Mouse (Mus musculus): Measurements from ENCODE around the gene 1700037H04Rik. TPM values are rescaled to one million over a fixed set of nuclear protein-coding genes. Genes with fewer than 3 reads are reported as not detected.

Gene 1700037H04Rik
- polyA plus RNA-seq, 1 experiment from 2014 or later = 88.9 TPM

GRCm38 (mm10) chr2:131163924-131164323 lies 4.0 kb upstream of the 1700037H04Rik start:
- 74% methylated on average over 7 of the region's 7 CpGs for WGBS
- no peaks in the 10 kb centered on the region for H3K36me3 ChIP-seq (ENCODE audit: control insufficient read depth, insufficient read depth, low read length)
- no peak overlapping the region for H3K4me2 ChIP-seq (replicated peaks; ENCODE audit: low read depth, low read length)
- no peak overlapping the region for H3K27ac ChIP-seq (ENCODE audit: low read length)
- peaks cover 4% of the 10 kb centered on the region for H3K4me1 ChIP-seq (ENCODE audit: control insufficient read depth, insufficient read depth, low read length)
- no peak overlapping the region for H3K4me3 ChIP-seq (ENCODE audit: low read depth, low read length)
- no peak overlapping the region for H3K9ac ChIP-seq (replicated peaks; ENCODE audit: low read depth, low read length)
- H3K9me3 ChIP-seq (ENCODE audit: control insufficient read depth, low read depth, low read length) = no peaks in the 10 kb centered on the region
- no peaks in the 10 kb centered on the region for H3K27me3 ChIP-seq (ENCODE audit: control insufficient read depth, insufficient read depth, low read length)
- ATAC-seq (ENCODE audit: insufficient number of reproducible peaks, insufficient read depth, low FRiP score, low read depth) = no peak

DNA sequence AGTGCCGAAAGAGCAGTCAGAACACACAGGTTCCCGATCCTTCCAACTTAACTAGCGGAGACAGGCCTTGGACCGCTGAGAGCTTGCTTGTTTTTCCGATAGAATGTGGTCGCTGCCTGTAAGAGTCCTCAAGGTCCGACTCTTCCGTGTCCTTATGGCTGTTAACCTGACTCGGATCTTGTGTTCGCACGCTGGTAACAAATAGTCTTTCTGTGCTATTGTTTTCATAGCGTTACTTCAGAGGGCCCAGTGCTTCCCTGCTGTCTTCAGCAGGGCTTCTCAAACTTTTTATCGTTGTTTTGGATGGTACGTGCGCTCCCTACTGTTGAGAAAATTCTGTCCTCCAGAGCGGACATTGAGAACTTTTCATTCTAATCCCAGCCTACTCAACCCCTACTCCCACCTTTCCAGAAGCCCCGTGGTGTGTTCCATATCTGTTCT lies 810 bp upstream of the 1700037H04Rik start:
- Histone ChIP-seq H3K4me2 (replicated peaks; ENCODE audit: low read depth, low read length) (peak overlapping the region; percentile 94), H3K9me3 (ENCODE audit: control insufficient read depth, low read depth, low read length) (no peaks in the 10 kb centered on the region), H3K4me1 (ENCODE audit: control insufficient read depth, insufficient read depth, low read length) (peaks cover 10% of the 10 kb centered on the region), H3K36me3 (ENCODE audit: control insufficient read depth, insufficient read depth, low read length) (no peaks in the 10 kb centered on the region), H3K4me3 (ENCODE audit: low read depth, low read length) (peak overlapping the region; percentile 77), H3K27ac (ENCODE audit: low read length) (peak overlapping the region; percentile 87), H3K27me3 (ENCODE audit: control insufficient read depth, insufficient read depth, low read length) (no peaks in the 10 kb centered on the region), H3K9ac (replicated peaks; ENCODE audit: low read depth, low read length) (peak overlapping the region; percentile 69)
- no peak for ATAC-seq (ENCODE audit: insufficient number of reproducible peaks, insufficient read depth, low FRiP score, low read depth)
- 1% methylated on average over 17 of the region's 17 CpGs for WGBS

GRCm38 (mm10) chr2:131159491-131159910 lies 380 bp downstream of the 1700037H04Rik start:
- Histone ChIP-seq H3K9me3 (ENCODE audit: control insufficient read depth, low read depth, low read length) (no peaks in the 10 kb centered on the region), H3K4me1 (ENCODE audit: control insufficient read depth, insufficient read depth, low read length) (peaks cover 10% of the 10 kb centered on the region), H3K4me3 (ENCODE audit: low read depth, low read length) (peak overlapping the region; percentile 77), H3K36me3 (ENCODE audit: control insufficient read depth, insufficient read depth, low read length) (no peaks in the 10 kb centered on the region), H3K9ac (replicated peaks; ENCODE audit: low read depth, low read length) (peak overlapping the region; percentile 69), H3K27me3 (ENCODE audit: control insufficient read depth, insufficient read depth, low read length) (no peaks in the 10 kb centered on the region), H3K27ac (ENCODE audit: low read length) (peak overlapping the region; percentile 71), H3K4me2 (replicated peaks; ENCODE audit: low read depth, low read length) (peak overlapping the region; percentile 94)
- peak; percentile 34 for ATAC-seq (ENCODE audit: insufficient number of reproducible peaks, insufficient read depth, low FRiP score, low read depth)
- under 1% methylated on average over 18 of the region's 18 CpGs for WGBS

DNA sequence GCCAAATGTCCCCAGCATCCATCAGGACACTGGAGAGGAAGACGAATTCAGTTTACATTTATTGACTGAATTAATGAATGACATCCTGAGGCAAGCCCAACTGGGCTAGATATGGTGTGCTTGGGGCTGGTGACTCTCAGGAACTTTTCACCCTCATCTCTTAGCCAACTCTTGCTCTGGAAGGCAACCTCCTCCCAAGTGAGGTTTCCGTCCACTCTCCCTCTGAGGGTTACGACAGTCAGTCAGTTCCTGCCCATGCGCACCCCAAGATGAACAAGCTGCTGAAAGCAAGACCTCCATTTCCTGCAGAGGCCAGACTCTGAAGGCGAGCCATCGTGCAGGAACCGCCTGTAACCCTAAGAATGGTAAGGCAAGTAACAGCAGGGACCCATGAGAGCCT lies 2.9 kb downstream of the 1700037H04Rik start:
- no peak overlapping the region for H3K4me3 ChIP-seq (ENCODE audit: low read depth, low read length)
- no peak for ATAC-seq (ENCODE audit: insufficient number of reproducible peaks, insufficient read depth, low FRiP score, low read depth)
- H3K9me3 ChIP-seq (ENCODE audit: control insufficient read depth, low read depth, low read length) = no peaks in the 10 kb centered on the region
- no peaks in the 10 kb centered on the region for H3K27me3 ChIP-seq (ENCODE audit: control insufficient read depth, insufficient read depth, low read length)
- peaks cover 10% of the 10 kb centered on the region for H3K4me1 ChIP-seq (ENCODE audit: control insufficient read depth, insufficient read depth, low read length)
- no peaks in the 10 kb centered on the region for H3K36me3 ChIP-seq (ENCODE audit: control insufficient read depth, insufficient read depth, low read length)
- no peak overlapping the region for H3K9ac ChIP-seq (replicated peaks; ENCODE audit: low read depth, low read length)
- 90% methylated on average over 7 of the region's 7 CpGs for WGBS
- no peak overlapping the region for H3K27ac ChIP-seq (ENCODE audit: low read length)
- no peak overlapping the region for H3K4me2 ChIP-seq (replicated peaks; ENCODE audit: low read depth, low read length)

DNA sequence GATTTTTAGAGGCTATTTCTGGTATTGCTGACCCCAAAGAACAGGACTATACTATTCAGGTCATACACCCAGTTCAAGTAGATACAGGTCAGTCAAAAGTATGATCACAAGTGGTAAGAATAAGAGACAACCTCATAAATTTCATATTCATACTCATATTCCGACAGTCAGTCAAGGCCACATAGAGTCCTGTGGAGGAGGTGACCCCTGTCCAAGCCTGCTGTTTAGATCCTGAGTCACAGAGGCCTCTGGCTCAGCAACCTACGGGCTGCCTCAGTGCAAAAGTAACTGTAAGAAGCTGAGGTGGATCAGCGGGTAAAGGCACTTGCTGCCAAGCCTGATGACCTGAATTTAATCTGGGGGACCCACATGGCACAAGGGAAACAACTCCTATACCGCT lies 5.8 kb downstream of the 1700037H04Rik start:
- Histone ChIP-seq H3K4me2 (replicated peaks; ENCODE audit: low read depth, low read length) (no peak overlapping the region), H3K27ac (ENCODE audit: low read length) (no peak overlapping the region), H3K27me3 (ENCODE audit: control insufficient read depth, insufficient read depth, low read length) (no peaks in the 10 kb centered on the region), H3K4me1 (ENCODE audit: control insufficient read depth, insufficient read depth, low read length) (peaks cover 7% of the 10 kb centered on the region), H3K9me3 (ENCODE audit: control insufficient read depth, low read depth, low read length) (no peaks in the 10 kb centered on the region), H3K9ac (replicated peaks; ENCODE audit: low read depth, low read length) (no peak overlapping the region), H3K4me3 (ENCODE audit: low read depth, low read length) (no peak overlapping the region), H3K36me3 (ENCODE audit: control insufficient read depth, insufficient read depth, low read length) (peaks cover 14% of the 10 kb centered on the region)
- ATAC-seq (ENCODE audit: insufficient number of reproducible peaks, insufficient read depth, low FRiP score, low read depth) = no peak
- WGBS = 91% methylated on average over 4 of the region's 4 CpGs

- ATAC-seq (ENCODE audit: insufficient number of reproducible peaks, insufficient read depth, low FRiP score, low read depth) = peak; percentile 31; the same call in 1 of the 2 replicates
Observed at GRCm38 (mm10) chr2:131152166-131152730, 7.6 kb downstream of the 1700037H04Rik start.

GRCm38 (mm10) chr2:131149254-131149578 lies 10.7 kb downstream of the 1700037H04Rik start:
- Histone ChIP-seq H3K27me3 (ENCODE audit: control insufficient read depth, insufficient read depth, low read length) (no peaks in the 10 kb centered on the region), H3K9ac (replicated peaks; ENCODE audit: low read depth, low read length) (no peak overlapping the region), H3K4me1 (ENCODE audit: control insufficient read depth, insufficient read depth, low read length) (no peaks in the 10 kb centered on the region), H3K9me3 (ENCODE audit: control insufficient read depth, low read depth, low read length) (no peaks in the 10 kb centered on the region), H3K36me3 (ENCODE audit: control insufficient read depth, insufficient read depth, low read length) (peaks cover 45% of the 10 kb centered on the region), H3K27ac (ENCODE audit: low read length) (no peak overlapping the region), H3K4me2 (replicated peaks; ENCODE audit: low read depth, low read length) (no peak overlapping the region), H3K4me3 (ENCODE audit: low read depth, low read length) (no peak overlapping the region)
- ATAC-seq (ENCODE audit: insufficient number of reproducible peaks, insufficient read depth, low FRiP score, low read depth) = no peak
- 92% methylated on average over 3 of the region's 3 CpGs for WGBS

More at GRCm38 (mm10) chr2:131152166-131152730, 7.6 kb downstream of the 1700037H04Rik start:
- no peak overlapping the region for H3K4me2 ChIP-seq (replicated peaks; ENCODE audit: low read depth, low read length)
- peaks cover 28% of the 10 kb centered on the region for H3K36me3 ChIP-seq (ENCODE audit: control insufficient read depth, insufficient read depth, low read length)
- no peak overlapping the region for H3K27ac ChIP-seq (ENCODE audit: low read length)
- no peaks in the 10 kb centered on the region for H3K4me1 ChIP-seq (ENCODE audit: control insufficient read depth, insufficient read depth, low read length)
- H3K4me3 ChIP-seq (ENCODE audit: low read depth, low read length) = no peak overlapping the region
- H3K9me3 ChIP-seq (ENCODE audit: control insufficient read depth, low read depth, low read length) = no peaks in the 10 kb centered on the region
- 90% methylated on average over 7 of the region's 7 CpGs for WGBS
- H3K9ac ChIP-seq (replicated peaks; ENCODE audit: low read depth, low read length) = no peak overlapping the region
- H3K27me3 ChIP-seq (ENCODE audit: control insufficient read depth, insufficient read depth, low read length) = no peaks in the 10 kb centered on the region

GRCm38 (mm10) chr2:131148353-131149253 lies 11.3 kb downstream of the 1700037H04Rik start:
- Histone ChIP-seq H3K27me3 (ENCODE audit: control insufficient read depth, insufficient read depth, low read length) (no peaks in the 10 kb centered on the region), H3K4me3 (ENCODE audit: low read depth, low read length) (no peak overlapping the region), H3K4me1 (ENCODE audit: control insufficient read depth, insufficient read depth, low read length) (no peaks in the 10 kb centered on the region), H3K27ac (ENCODE audit: low read length) (no peak overlapping the region), H3K9ac (replicated peaks; ENCODE audit: low read depth, low read length) (no peak overlapping the region), H3K4me2 (replicated peaks; ENCODE audit: low read depth, low read length) (no peak overlapping the region), H3K9me3 (ENCODE audit: control insufficient read depth, low read depth, low read length) (no peaks in the 10 kb centered on the region), H3K36me3 (ENCODE audit: control insufficient read depth, insufficient read depth, low read length) (peaks cover 45% of the 10 kb centered on the region)
- 81% methylated on average over 8 of the region's 8 CpGs for WGBS
- ATAC-seq (ENCODE audit: insufficient number of reproducible peaks, insufficient read depth, low FRiP score, low read depth) = no peak

Data from stomach, embryonic 14.5 days (tissue).